Mouse (Mus musculus) kidney, embryonic 15.5 days (tissue): ENCODE results near the gene Slc31a1. TPM values are rescaled to one million over a fixed set of nuclear protein-coding genes. Genes with fewer than 3 reads are reported as not detected.

Experiments used
- ATAC-seq: fragments of 200-750 bp; cut with Nextera tagmentation; replicated peaks from 2 replicates; pipeline ENCODE4 v1.8.0; 2017; ENCODE audit warnings: moderate TSS enrichment; ENCODE audit not compliant: low FRiP score
- H3K27ac ChIP-seq: fragments of 300-500 bp; sonication (generic); 2 replicates; pipeline ENCODE4 v1.5.1; 2015; ENCODE audit warnings: mild to moderate bottlenecking, inconsistent platforms
- H3K27me3 ChIP-seq: fragments of 300-500 bp; sonication (generic); 2 replicates; pipeline ENCODE4 v1.6.1; 2015; ENCODE audit warnings: inconsistent platforms
- H3K36me3 ChIP-seq: fragments of 300-500 bp; sonication (generic); 2 replicates; pipeline ENCODE4 v1.6.1; 2015; ENCODE audit warnings: inconsistent platforms
- H3K4me1 ChIP-seq: fragments of 300-500 bp; sonication (generic); 2 replicates; pipeline ENCODE4 v1.6.1; 2015; ENCODE audit warnings: inconsistent platforms
- H3K4me2 ChIP-seq: fragments of 300-500 bp; sonication (generic); 2 replicates; pipeline ENCODE4 v1.6.1; 2015; ENCODE audit warnings: moderate library complexity, mild to moderate bottlenecking, inconsistent platforms
- H3K4me3 ChIP-seq: fragments of 300-500 bp; sonication (generic); replicated peaks from 2 replicates; pipeline ENCODE4 v1.5.1; 2015; ENCODE audit warnings: mild to moderate bottlenecking, inconsistent platforms
- H3K9ac ChIP-seq: fragments of 300-500 bp; sonication (generic); 2 replicates; pipeline ENCODE4 v1.6.1; 2015; ENCODE audit warnings: mild to moderate bottlenecking, inconsistent platforms
- H3K9me3 ChIP-seq: fragments of 300-500 bp; sonication (generic); replicated peaks from 2 replicates; pipeline ENCODE4 v1.6.1; 2016; ENCODE audit warnings: inconsistent platforms
- WGBS: fragments of 180-500 bp; shearing (Covaris S2); methylation state at CpG from one replicate; pipeline ENCODE4 v1.1.7; 2015; ENCODE audit warnings: mixed read lengths; 5-methylcytosine and 5-hydroxymethylcytosine counted together
- polyA plus RNA-seq: library from polyadenylated mRNA; unstranded; fragments of >200 nt; fragmentation: Nextera tagmentation; extraction: Ambion mirVana; gene quantifications from 2 replicates; pipeline ENCODE4 v1.2.1, GENCODE M21; 2015

Gene Slc31a1
- polyA plus RNA-seq, 1 experiment from 2014 or later = 53.9 TPM

- 94% methylated on average over 10 of the region's 10 CpGs for WGBS
- no peak for ATAC-seq
- Histone ChIP-seq H3K9ac (no peak overlapping the region), H3K4me2 (no peak overlapping the region), H3K27ac (no peak overlapping the region), H3K4me3 (no peak overlapping the region), H3K9me3 (no peaks in the 10 kb centered on the region), H3K4me1 (peaks cover 18% of the 10 kb centered on the region), H3K27me3 (no peaks in the 10 kb centered on the region), H3K36me3 (peaks cover 63% of the 10 kb centered on the region)
These were observed 51.1 kb downstream of the Slc31a1 start for GRCm38 (mm10) chr4:62411606-62412005.

GRCm38 (mm10) chr4:62418448-62418847 is 57.9 kb downstream of the Slc31a1 start:
- Histone ChIP-seq H3K9ac (no peak overlapping the region), H3K27ac (no peak overlapping the region), H3K9me3 (no peaks in the 10 kb centered on the region), H3K4me1 (no peaks in the 10 kb centered on the region), H3K4me2 (no peak overlapping the region), H3K27me3 (no peaks in the 10 kb centered on the region), H3K36me3 (peaks cover 100% of the 10 kb centered on the region), H3K4me3 (no peak overlapping the region)
- ATAC-seq = no peak
- 92% methylated on average over 8 of the region's 8 CpGs for WGBS

GRCm38 (mm10) chr4:62419091-62419490 is 58.6 kb downstream of the Slc31a1 start:
- H3K4me3 ChIP-seq = no peak overlapping the region
- no peaks in the 10 kb centered on the region for H3K9me3 ChIP-seq
- peaks cover 100% of the 10 kb centered on the region for H3K36me3 ChIP-seq
- H3K4me1 ChIP-seq = no peaks in the 10 kb centered on the region
- H3K4me2 ChIP-seq = no peak overlapping the region
- H3K9ac ChIP-seq = no peak overlapping the region
- WGBS = 94% methylated on average over 6 of the region's 6 CpGs
- no peaks in the 10 kb centered on the region for H3K27me3 ChIP-seq
- ATAC-seq = no peak
- H3K27ac ChIP-seq = no peak overlapping the region

- H3K27ac ChIP-seq = no peak overlapping the region
- H3K36me3 ChIP-seq = peaks cover 51% of the 10 kb centered on the region
- 91% methylated on average over 4 of the region's 4 CpGs for WGBS
These were observed 65.4 kb downstream of the Slc31a1 start for GRCm38 (mm10) chr4:62425891-62426290.

DNA sequence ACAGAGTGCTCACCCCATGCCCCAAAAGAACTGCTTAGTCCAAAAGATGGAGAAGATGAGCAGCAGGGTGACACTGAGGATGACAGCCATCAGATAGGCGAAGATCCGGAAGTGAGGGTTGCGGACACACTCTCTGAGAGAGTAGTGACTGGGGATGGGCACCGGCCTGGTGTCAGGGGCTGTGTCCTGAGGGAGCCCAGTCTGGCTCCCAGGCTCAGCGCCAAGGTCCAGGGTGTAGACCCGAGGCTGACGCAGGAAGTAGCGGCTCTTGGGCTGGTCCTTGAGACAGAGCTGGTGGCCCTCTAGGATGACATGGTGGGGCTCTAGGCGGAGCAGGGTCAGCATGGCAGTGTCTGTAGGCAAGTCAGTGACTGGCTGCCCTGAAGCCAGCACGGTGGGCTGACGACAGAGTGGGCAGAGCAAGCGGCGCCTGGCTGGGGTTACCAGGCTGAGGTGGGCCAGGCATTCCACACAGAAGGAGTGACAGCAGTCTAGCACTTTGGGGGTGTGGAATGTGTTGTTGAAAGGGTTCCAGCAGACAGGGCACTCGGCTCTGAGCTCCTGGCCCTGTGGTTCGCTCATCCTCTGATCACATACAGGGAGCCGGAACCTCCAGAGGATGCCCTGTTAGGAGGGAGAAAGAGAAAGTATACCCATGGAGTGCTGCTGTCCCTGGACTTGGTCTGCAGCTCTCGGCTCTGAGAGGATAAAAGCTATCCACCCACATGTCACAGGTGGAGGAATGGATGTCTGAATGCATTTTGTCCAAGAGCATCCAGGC is 67.6 kb downstream of the Slc31a1 start:
- 81% methylated on average over 17 of the region's 17 CpGs for WGBS

More at GRCm38 (mm10) chr4:62425891-62426290, 65.4 kb downstream of the Slc31a1 start:
- Histone ChIP-seq H3K9me3 (no peaks in the 10 kb centered on the region), H3K4me3 (no peak overlapping the region), H3K27me3 (no peaks in the 10 kb centered on the region), H3K4me2 (no peak overlapping the region), H3K9ac (no peak overlapping the region), H3K4me1 (no peaks in the 10 kb centered on the region)
- no peak for ATAC-seq

GRCm38 (mm10) chr4:62429616-62430015 is 69.1 kb downstream of the Slc31a1 start:
- H3K27ac ChIP-seq = no peak overlapping the region
- H3K9ac ChIP-seq = no peak overlapping the region
- ATAC-seq = no peak
- no peaks in the 10 kb centered on the region for H3K27me3 ChIP-seq
- 84% methylated on average over 9 of the region's 9 CpGs for WGBS
- H3K9me3 ChIP-seq = no peaks in the 10 kb centered on the region
- peaks cover 15% of the 10 kb centered on the region for H3K36me3 ChIP-seq
- H3K4me2 ChIP-seq = no peak overlapping the region
- no peak overlapping the region for H3K4me3 ChIP-seq
- H3K4me1 ChIP-seq = no peaks in the 10 kb centered on the region

More for the DNA sequence above, 67.6 kb downstream of the Slc31a1 start:
- Histone ChIP-seq H3K4me1 (no peaks in the 10 kb centered on the region), H3K27me3 (no peaks in the 10 kb centered on the region), H3K36me3 (peaks cover 28% of the 10 kb centered on the region), H3K4me2 (no peak overlapping the region), H3K9ac (no peak overlapping the region), H3K9me3 (no peaks in the 10 kb centered on the region), H3K4me3 (no peak overlapping the region), H3K27ac (no peak overlapping the region)
- no peak; the same call in 1 of the 2 replicates for ATAC-seq

GRCm38 (mm10) chr4:62430678-62431077 is 70.2 kb downstream of the Slc31a1 start:
- H3K9ac ChIP-seq = no peak overlapping the region

DNA sequence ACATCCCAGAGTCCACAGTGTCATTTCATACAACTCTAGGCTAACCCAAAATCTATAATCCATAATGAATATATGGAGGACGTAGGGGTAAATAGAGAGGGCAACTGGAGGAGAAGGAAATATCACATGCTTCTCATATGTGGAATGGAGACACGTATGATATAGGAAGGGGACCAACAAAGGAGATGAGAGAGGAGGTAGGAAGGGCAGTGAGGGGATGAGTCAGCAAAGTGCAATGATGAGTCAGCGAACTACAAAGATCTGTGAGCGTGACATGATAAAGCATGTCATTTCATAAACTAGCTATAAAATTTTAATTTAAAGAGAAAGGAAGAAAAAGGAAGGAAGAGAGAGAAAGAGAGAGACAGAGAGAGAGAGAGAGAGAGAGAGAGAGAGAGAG is 71.0 kb downstream of the Slc31a1 start:
- Histone ChIP-seq H3K4me2 (no peak overlapping the region), H3K27ac (no peak overlapping the region), H3K9ac (no peak overlapping the region), H3K4me3 (no peak overlapping the region), H3K36me3 (no peaks in the 10 kb centered on the region), H3K9me3 (no peaks in the 10 kb centered on the region), H3K27me3 (no peaks in the 10 kb centered on the region), H3K4me1 (no peaks in the 10 kb centered on the region)
- 81% methylated on average over 4 of the region's 4 CpGs for WGBS
- no peak for ATAC-seq

More at GRCm38 (mm10) chr4:62430678-62431077, 70.2 kb downstream of the Slc31a1 start:
- no peaks in the 10 kb centered on the region for H3K27me3 ChIP-seq
- H3K27ac ChIP-seq = no peak overlapping the region
- peaks cover 4% of the 10 kb centered on the region; the same call in 1 of the 2 replicates for H3K36me3 ChIP-seq
- ATAC-seq = no peak
- no peak overlapping the region for H3K4me2 ChIP-seq
- H3K4me1 ChIP-seq = no peaks in the 10 kb centered on the region
- no peaks in the 10 kb centered on the region for H3K9me3 ChIP-seq
- H3K4me3 ChIP-seq = no peak overlapping the region

DNA sequence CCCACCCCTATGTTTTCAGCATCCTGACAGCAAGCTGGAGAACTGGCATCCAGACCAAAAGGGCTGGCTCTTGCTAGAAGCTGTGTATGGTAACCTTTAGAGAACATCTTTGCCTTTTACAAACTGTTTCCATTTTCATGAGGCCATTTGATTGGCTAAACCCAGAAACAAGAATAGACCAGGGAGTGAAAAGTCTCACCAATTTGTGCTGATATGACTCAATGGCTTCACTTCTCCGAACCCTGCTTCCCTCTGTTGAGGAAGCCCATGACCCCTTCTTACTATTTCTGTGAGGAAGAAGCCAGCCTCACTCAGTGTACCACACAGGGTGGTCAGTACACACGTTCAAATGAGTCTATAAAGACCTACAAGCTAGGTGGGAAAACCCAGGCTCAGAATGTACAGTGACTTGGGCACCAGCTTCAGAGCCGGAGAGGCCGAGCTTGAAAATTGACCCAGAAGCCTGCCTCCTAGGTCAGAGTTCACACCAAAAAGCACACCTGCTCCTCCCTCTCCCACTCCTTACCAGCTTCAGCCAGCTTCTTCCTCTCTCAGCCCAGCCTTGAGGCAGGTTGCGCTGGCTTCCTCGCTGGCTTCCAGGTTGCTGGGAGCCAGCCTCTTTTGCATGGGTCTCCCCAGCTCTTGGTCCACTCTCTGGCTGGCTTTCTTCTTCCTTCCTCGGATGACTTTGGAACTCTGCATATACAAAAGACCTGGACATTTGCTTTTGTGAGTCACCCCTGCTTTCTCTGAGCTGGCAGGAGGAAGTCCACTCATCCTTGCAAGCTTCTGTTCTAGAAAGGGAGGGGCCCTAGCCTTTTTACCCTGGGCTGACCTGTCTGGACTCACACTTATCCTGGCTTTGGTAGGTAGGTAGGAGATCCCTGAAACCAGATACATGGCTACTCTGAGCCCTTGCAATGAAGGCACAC is 73.7 kb downstream of the Slc31a1 start:
- no peak overlapping the region for H3K4me2 ChIP-seq
- H3K4me3 ChIP-seq = no peak overlapping the region
- no peak overlapping the region for H3K27ac ChIP-seq
- H3K9me3 ChIP-seq = no peaks in the 10 kb centered on the region
- no peaks in the 10 kb centered on the region for H3K36me3 ChIP-seq
- WGBS = 64% methylated on average over 7 of the region's 7 CpGs
- no peak overlapping the region for H3K9ac ChIP-seq
- H3K4me1 ChIP-seq = 0 out of 2 replicates have a peak, but pooled peaks cover 6% of the 10 kb centered on the region
- 0 out of 2 replicates have a peak, but pooled peaks have one; percentile 42 for ATAC-seq
- no peaks in the 10 kb centered on the region for H3K27me3 ChIP-seq

- H3K9ac ChIP-seq = no peak within 1 kb of the TSS
- no peak within 1 kb of the TSS for H3K27ac ChIP-seq
- H3K4me2 ChIP-seq = no peak within 1 kb of the TSS
- H3K4me3 ChIP-seq = no peak within 1 kb of the TSS
- 80% methylated on average over 6 of the region's 6 CpGs for WGBS
- H3K27me3 ChIP-seq = no peaks in the 10 kb centered on the region
- H3K9me3 ChIP-seq = no peaks in the 10 kb centered on the region
- 0 out of 2 replicates have a peak, but pooled peaks cover 6% of the 10 kb centered on the region for H3K4me1 ChIP-seq
- no peaks in the 10 kb centered on the region for H3K36me3 ChIP-seq
- no peak for ATAC-seq
These were observed 74.6 kb downstream of the Slc31a1 start, which contains the start of gene Rnf183 for GRCm38 (mm10) chr4:62435081-62435480. Rnf183 (minus strand) TSS chr4:62435252.

- Histone ChIP-seq H3K4me3 (no peak overlapping the region), H3K36me3 (no peaks in the 10 kb centered on the region), H3K9me3 (no peaks in the 10 kb centered on the region), H3K4me1 (0 out of 2 replicates have a peak, but pooled peaks cover 6% of the 10 kb centered on the region), H3K27ac (no peak overlapping the region), H3K9ac (no peak overlapping the region), H3K27me3 (no peaks in the 10 kb centered on the region), H3K4me2 (no peak overlapping the region)
- 87% methylated on average over 3 of the region's 3 CpGs for WGBS
- no peak for ATAC-seq
These were observed 76.8 kb downstream of the Slc31a1 start for GRCm38 (mm10) chr4:62437256-62437778.
